Mouse (Mus musculus) left cerebral cortex, postnatal 14 days (tissue): ENCODE measurements at regions not wholly inside any gene's neighbourhood (a gene's known extent, or its start where the extent isn't known, plus 50 kb on each side); places are given as distances from the start of the nearest gene placed in this dataset.
A peak's percentile ranks its signal among the peaks of the same experiment; 100 is the strongest.

ENCODE experiments used
- DNase-seq, 2 experiments: peaks; one replicate each; pipeline ENCODE4 v3.0.0; 2021 to 2022; ENCODE audit warnings: low spot score in 2 of 2, mixed read lengths in 1 of 2
- intact Hi-C: fragments of 180-260 bp; cut with DNase I; formaldehyde crosslinking; loops from one replicate; pipeline ENCODE4 v1.15.1; 2025

- no peak for DNase-seq
- intact Hi-C loops = loop anchor here (5.0 kb wide), 3 partner anchors 138 to 238 kb away; no protein-coding TSS in a partner anchor
Measured at GRCm38 (mm10) chr8:126734743-126735487, 141.1 kb upstream of the Irf2bp2 start.

- DNase-seq = no peak
- intact Hi-C loops = no loop called here
Measured at GRCm38 (mm10) chr8:126733779-126734178, 140.0 kb upstream of the Irf2bp2 start.

GRCm38 (mm10) chr8:126733307-126733706 lies 139.5 kb upstream of the Irf2bp2 start:
- no peak for DNase-seq
- intact Hi-C loops = no loop called here

GRCm38 (mm10) chr8:126730017-126730631 lies 136.3 kb upstream of the Irf2bp2 start:
- intact Hi-C loops = no loop called here

GRCm38 (mm10) chr8:126728987-126729632 lies 135.3 kb upstream of the Irf2bp2 start:
- intact Hi-C loops = no loop called here
- DNase-seq = no peak

More at GRCm38 (mm10) chr8:126730017-126730631, 136.3 kb upstream of the Irf2bp2 start:
- no peak for DNase-seq

- intact Hi-C loops = no loop called here
- DNase-seq = no peak
Measured at GRCm38 (mm10) chr8:126728135-126728534, 134.3 kb upstream of the Irf2bp2 start.

GRCm38 (mm10) chr8:126727068-126727467 lies 133.3 kb upstream of the Irf2bp2 start:
- DNase-seq = no peak
- intact Hi-C loops = no loop called here

- intact Hi-C loops = no loop called here
Measured at GRCm38 (mm10) chr8:126723259-126724122, 129.7 kb upstream of the Irf2bp2 start.

GRCm38 (mm10) chr8:126721621-126722020 lies 127.8 kb upstream of the Irf2bp2 start:
- intact Hi-C loops = no loop called here
- DNase-seq = peak; percentile 51 to 67

More at GRCm38 (mm10) chr8:126723259-126724122, 129.7 kb upstream of the Irf2bp2 start:
- DNase-seq = no peak

GRCm38 (mm10) chr8:126720473-126721145 lies 126.8 kb upstream of the Irf2bp2 start:
- intact Hi-C loops = no loop called here
- no peak for DNase-seq

- intact Hi-C loops = no loop called here
Measured at GRCm38 (mm10) chr8:126719748-126720147, 126.0 kb upstream of the Irf2bp2 start.

GRCm38 (mm10) chr8:126717652-126718155 lies 123.9 kb upstream of the Irf2bp2 start:
- intact Hi-C loops = no loop called here
- no peak for DNase-seq

More at GRCm38 (mm10) chr8:126719748-126720147, 126.0 kb upstream of the Irf2bp2 start:
- no peak for DNase-seq

GRCm38 (mm10) chr8:126715666-126716065 lies 121.9 kb upstream of the Irf2bp2 start:
- no peak for DNase-seq
- intact Hi-C loops = no loop called here

GRCm38 (mm10) chr8:126713602-126714145 lies 119.9 kb upstream of the Irf2bp2 start:
- DNase-seq = no peak
- intact Hi-C loops = no loop called here

- DNase-seq = no peak
- intact Hi-C loops = no loop called here
Measured at GRCm38 (mm10) chr8:126713181-126713580, 119.4 kb upstream of the Irf2bp2 start.

- intact Hi-C loops = no loop called here
- DNase-seq = no peak
Measured at GRCm38 (mm10) chr8:126712749-126713148, 119.0 kb upstream of the Irf2bp2 start.

GRCm38 (mm10) chr8:126708956-126709355 lies 115.2 kb upstream of the Irf2bp2 start:
- intact Hi-C loops = no loop called here
- DNase-seq = peak in 1 of 2 experiments; percentile 31

GRCm38 (mm10) chr8:126707300-126707902 lies 113.6 kb upstream of the Irf2bp2 start:
- intact Hi-C loops = no loop called here
- no peak for DNase-seq
